Mouse (Mus musculus): Measurements from ENCODE around the gene Herc3.

DNA sequence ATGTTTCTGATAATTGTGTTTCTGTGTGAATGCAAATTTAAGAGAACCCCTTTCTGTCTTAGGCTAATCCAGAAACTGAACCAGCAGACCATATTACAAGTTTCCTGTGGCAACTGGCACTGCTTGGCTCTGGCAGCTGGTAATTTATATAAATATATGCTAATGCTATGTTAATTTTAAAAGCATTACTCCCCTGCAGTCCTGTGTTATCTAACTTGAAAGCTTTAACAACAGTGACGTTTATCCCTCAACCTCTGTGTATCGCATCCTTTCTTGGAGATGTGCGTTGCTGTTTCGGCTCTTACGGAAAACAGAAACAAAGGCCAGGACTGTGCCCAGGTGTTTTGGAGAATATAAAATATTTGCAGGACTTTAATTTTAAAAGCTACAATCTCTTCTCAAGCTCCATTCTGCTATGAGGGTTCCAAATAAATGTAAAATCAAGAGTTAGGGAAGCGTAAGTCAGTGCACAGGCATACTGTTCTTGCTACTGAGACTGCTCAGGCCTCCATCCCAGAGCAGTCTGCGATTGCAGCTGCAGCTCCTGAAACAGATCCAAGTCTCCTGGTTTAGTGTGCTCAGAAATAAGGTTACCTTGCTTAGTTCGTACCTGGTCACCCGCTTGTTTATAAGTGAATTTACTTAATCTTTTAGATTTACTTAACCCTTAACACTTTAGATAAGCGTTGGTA lies 24.6 kb downstream of the Herc3 start:
- no peak for TF ChIP-seq TAL1 (IDR thresholded peaks at IDR 0.05; ENCODE audit: low read length)
- no peak for TF ChIP-seq GATA1 (IDR thresholded peaks at IDR 0.05; ENCODE audit: low read length)
